Mouse (Mus musculus) mature B cell (primary cell): ENCODE results near the gene Chfr.

Experiments
- in situ Hi-C: fragments of 300-500 bp; cut with MboI; formaldehyde crosslinking; loops from 2 replicates; pipeline ENCODE4 v1.14.3; 2019

Gene Chfr

DNA sequence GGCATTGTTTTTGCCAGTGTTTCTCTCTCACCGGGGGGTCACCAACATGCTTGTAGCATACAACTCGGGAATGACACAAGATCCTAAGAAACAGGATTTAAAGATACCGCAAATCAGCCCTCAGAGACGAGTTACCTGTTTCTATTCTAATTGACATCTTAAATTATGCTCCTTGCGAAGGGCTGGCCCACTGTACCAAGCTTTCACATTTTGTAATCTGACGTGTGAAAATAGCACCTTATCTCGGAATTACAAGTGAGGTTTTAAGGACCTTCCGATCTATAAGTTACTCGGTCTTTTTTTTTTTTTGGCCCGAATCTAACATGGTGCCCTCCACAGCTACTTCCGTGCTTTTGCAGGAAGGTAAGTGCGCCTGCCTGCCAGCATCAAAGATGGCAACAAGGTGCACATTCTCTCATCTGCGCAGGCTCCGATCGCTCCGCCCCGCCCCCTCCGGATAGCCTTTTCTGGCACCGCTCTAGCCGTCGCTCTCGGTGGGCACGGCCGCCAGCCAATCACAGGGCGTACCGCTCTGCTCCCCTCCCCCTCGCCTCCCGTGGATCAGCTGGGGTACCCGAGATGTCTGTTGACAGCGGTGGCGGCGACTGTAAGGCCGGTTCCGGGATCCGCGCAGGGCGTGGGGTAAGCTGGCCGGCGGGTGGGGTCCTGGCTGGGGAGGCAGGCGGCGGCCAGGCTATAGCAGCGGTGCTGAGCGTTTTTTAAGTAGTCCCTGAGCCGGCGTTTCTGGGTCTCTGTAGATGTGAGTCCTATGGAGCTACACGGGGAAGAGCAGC, at the start of gene Chfr:
TSS of gene Chfr (plus strand) at position 550 of the 794 bp plus-strand sequence.
- in situ Hi-C loops, result no loop called here

DNA sequence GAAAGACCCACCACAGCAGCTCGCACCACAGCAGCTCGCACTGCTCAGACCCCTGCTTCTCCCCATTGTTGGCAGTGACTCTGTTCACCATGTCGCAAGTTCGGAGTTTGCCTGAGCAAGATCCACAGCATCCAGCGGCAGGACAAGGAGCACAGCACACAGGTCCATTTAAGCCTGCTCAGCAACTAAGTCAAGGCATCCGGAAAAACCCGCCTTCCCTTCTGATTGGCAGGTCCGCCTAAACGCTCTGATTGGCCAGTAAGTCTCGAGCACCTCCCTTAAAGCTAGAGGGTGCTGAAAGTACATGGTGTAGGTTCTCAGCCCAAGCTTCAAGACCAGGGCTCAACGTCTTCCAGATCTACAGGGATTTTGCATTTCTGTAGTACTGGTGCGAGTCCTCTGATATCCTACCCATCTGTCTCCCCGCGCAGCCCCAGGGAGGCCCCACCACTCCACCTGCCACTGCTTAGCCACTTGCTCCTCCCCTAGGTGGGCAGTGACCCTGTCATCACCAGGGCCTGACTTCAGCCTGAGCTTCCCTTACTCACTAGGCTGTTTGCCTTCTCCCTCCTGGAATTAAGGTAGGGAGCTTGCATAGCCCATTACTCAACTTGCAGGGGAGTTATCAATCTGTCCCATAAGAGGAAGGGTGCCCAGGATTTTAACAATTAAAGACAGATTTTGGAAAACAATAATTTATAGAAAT, 49.3 kb upstream of the Chfr start:
- in situ Hi-C loops, result no loop called here

DNA sequence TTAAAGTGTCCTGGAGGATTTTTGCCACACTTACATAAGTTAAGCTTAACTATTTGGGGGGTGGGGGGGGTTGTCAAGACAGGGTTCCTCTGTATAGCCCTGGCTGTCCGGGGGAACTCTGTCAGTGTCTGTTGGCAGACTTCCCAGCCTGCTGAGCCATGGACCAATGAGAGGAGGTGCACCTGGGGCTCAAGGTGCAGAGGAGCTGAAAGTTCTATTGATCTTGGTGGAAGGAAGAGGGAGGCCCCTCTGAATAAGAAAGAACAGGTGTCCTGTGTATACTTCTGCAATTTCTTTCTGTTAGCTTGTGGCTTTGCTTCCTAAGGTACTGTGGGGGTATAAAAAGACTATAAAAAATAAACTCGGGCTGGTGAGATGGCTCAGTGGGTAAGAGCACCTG, 44.1 kb upstream of the Chfr start:
- in situ Hi-C loops, result no loop called here

DNA sequence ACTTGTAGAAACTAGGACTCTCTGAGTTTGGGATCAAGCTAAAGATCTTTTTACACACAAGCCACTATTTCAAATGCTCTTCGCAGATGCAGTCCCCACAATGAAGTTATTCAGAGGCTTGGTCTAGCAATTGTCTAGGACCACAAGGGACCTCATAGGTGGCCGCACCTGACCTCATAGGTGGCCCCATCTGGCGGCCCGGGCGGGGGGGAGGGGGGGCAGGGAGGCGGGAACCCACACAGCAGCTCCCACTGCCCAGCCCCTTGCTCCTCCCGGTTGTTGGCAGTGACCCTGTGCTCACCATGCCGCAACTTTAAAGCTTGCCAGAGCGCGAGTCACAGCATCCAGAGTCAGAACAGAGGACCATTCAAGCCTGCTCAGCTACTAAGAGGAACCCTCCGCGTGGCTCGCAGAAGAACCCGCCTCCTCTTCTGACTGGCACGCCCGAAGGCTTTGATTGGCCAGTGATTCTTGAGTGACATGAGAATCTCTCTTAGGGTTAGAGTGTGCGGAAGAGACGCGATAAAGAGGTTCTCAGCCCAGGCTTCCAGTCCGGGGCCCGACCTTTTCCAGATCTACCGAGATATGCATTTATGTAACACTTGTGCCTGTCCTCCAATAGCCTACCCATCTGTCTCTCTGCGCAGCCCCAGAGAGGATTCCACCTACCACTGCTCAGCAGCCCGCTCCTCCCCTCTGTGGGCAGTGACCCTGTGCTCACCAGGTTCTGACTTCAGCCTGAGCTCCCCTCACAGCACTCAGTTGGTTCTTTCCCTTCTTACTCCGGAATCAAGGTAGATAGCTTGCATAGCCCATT, 41.4 kb upstream of the Chfr start, which contains the start of gene Gm35315:
TSS of gene Gm35315 (minus strand) at position 391 of the 817 bp plus-strand sequence.
- in situ Hi-C loops, result no loop called here

DNA sequence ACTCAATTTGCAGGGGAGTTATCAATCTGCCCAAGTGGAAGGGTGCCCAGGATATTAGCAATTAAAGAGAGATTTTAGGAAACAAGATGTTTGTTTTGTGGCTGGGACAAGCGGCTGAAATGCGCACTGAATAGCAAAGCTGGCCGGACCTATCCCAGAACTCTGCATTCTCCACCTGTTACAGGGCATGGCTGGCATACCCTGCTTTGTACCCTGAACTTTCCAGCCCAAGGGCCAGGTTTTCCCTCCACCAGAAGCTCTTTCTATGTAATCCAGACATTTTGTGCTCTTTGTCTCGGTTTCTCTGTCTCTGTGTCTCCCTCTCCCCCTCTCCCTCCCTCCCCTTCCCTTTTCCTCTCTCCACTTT, 40.8 kb upstream of the Chfr start:
- in situ Hi-C loops, result no loop called here

DNA sequence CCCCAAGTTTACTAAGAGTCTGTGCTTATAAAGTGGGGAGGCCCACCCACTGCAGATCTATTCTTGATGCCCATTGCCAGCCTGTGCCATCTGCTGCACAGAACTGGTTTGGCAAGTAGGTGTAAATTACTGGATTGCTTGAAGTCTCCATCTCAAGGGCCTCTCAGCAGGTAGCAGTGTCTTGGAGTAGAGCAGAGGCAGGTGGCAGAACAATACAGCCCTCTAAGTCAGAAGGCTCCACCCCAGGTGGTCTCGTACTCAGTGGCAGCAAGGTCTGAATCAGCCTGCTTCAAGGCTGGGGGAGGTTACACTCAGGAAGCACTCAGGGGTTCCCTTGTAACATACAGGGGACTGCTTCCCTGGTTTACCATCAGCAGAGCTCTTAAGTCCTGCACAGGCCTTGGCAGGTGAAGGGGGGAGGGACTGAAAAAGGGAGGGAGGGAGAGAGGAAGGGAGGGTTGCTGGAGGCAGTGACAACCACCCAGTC, 36.6 kb upstream of the Chfr start:
- in situ Hi-C loops, result no loop called here

DNA sequence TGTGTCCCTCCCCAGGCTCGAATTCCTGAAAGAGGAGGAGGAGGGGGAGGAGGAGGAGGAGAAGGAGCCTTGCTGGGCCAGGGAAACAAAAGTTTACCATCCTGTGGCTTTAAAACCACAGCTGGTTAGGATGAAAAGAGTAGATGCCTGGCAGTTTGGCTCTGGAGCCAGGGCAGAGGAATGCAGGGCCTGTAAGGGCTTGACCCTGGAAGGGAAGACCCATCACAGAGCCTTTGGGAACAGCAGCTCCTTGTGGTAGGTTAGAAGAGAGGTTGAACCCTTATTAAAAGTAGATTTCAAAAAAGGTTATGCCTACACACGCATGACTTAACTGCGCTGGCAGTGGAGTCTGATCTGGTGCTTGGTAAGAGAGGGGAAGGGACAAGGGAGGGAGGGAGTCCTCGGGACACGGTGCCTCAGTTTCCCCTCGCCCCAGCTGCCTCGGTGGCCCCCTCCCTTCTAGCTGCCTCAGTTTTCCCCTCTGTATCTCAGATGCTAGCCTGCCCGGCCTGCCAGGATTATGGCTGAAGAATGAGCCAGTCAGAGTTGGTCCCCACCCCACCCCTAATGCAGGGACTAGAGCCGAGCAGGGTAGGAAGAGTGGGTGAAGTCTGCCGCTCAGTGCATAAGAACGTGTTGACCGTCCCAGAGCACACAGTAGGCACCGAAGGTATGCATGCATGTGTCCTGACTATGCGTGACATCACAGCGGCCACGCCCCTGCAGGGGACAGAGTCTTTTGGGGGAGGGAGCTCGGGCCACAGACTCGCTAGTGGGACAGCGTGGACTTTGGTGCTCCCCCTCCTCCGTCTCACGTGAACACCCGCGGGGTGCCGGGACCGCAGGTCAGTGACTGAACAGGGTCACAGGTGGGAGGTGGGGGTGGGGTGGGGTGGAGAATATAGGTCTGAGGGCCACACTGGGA, 35.7 kb upstream of the Chfr start, which contains the start of gene Plcxd1:
TSS of gene Plcxd1 (plus strand) at position 314 of the 925 bp plus-strand sequence.
- in situ Hi-C loops, result loop anchor here (10.0 kb wide), 1 partner anchor 545 kb away; the partner anchor contains the start of gene Crlf2

DNA sequence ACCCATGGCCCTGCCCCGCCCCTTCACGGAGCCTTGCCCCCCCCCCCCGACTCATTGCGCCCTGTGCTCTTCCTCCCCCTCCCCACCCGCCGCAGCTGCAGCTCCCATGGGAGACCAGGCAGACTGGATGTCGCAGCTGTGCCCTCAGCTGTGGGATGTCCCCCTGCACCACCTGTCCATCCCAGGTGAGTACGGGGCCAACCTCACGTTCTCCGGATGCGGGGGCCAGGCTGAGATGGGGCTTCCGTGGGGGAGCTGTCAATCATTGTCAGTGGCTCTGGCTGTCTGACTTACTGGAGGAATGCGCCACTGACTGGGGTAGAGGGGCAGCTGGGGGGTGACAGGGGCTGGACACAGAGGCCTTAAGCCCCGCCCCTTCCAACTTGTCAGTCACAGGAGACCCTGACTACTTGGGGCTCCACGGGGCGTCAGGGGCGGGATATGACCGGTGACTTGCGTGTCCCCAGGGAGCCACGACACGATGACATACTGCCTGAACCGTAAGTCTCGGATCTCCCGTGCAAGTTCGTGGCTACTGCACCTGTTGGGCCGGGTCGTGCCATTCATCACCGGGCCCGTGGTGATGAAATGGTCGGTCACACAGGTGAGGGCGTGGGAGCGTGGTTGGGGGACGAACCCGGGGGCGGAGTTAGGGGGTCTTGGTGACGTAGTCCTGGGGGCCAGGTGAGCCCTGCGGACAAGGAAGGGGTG, 34.6 kb upstream of the Chfr start:
- in situ Hi-C loops, result loop anchor here (10.0 kb wide), 1 partner anchor 546 kb away; the partner anchor contains the start of gene Crlf2

DNA sequence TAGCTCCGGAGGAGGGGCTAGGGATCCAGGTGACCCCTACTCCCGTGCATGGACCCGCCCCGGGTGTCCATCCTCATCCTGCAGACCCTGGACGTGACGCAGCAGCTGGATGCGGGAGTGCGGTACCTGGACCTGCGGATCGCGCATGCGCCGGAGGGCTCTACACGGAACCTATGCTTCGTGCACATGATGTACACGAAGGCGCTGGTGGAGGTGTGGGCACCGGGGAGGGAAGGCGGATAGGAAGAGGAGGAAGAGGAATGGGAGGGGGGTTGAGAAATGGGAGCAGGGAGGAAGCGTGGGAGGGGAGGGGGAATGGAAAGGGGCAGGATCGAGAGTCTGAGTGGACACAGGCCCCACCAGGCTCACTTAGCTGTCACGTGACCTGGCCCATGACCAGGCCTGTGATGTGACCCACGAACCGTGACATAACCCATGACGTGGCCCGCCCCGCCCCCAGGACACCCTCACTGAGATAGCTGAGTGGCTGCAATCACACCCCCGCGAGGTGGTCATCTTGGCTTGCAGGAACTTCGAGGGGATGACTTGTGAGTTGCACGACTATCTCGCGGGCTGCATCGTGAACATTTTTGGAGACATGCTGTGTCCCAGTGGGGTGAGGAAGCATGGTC, 33.8 kb upstream of the Chfr start:
- in situ Hi-C loops, result loop anchor here (10.0 kb wide), 1 partner anchor 547 kb away; the partner anchor contains the start of gene Crlf2

DNA sequence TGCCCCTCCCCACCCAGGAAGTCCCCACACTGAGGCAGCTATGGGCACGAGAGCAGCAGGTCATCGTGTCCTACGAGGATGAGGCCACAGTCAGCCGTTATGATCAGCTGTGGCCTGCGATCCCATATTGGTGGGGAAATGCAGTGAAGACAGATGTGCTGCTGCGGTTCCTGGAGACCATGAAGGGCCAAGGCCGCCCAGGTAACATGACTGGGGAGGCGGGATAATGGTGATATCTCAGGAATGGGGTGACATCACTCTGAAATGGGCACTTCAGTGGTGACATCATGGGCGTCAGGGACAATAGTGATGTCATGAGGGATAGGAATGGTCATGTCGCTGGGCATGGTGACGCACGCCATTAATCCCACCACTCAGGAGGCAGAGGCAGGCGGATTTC, 33.2 kb upstream of the Chfr start:
- in situ Hi-C loops, result loop anchor here (10.0 kb wide), 1 partner anchor 548 kb away; the partner anchor contains the start of gene Crlf2

DNA sequence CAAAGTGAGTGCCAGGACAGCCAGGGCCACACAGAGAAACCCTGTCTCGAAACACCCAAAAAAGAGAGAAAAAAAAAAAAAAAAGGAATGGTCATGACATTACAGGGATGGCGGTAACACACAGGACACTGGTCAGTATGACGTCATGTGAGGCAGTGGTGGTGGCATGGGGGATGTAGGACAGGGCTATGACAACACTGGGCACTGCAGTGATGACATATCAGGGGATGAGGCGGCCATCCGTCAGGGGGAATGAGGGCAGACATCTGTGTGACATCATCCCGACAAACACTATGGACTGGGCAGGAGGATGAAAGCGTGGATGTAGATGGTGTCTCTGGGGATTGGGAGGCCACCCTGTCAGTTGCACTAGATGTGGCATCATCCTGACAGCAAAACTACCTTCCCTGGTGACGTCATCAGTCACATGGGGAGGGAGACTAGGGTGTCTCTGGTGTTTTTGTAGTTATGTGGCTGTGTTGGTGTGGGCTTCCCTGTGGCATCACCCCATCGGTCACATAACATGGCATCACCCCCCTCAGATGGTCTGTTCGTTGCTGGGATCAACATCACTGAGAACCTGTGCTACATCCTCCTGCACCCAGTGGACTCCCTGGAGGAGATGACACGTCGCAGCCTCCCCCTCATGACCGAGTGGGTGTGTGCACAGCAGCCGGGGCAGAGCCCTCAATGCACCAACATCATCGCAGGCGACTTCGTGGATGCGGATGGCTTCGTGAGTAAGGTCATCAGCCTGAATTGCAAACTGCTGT, 32.6 kb upstream of the Chfr start:
- in situ Hi-C loops, result loop anchor here (10.0 kb wide), 1 partner anchor 548 kb away; the partner anchor contains the start of gene Crlf2

DNA sequence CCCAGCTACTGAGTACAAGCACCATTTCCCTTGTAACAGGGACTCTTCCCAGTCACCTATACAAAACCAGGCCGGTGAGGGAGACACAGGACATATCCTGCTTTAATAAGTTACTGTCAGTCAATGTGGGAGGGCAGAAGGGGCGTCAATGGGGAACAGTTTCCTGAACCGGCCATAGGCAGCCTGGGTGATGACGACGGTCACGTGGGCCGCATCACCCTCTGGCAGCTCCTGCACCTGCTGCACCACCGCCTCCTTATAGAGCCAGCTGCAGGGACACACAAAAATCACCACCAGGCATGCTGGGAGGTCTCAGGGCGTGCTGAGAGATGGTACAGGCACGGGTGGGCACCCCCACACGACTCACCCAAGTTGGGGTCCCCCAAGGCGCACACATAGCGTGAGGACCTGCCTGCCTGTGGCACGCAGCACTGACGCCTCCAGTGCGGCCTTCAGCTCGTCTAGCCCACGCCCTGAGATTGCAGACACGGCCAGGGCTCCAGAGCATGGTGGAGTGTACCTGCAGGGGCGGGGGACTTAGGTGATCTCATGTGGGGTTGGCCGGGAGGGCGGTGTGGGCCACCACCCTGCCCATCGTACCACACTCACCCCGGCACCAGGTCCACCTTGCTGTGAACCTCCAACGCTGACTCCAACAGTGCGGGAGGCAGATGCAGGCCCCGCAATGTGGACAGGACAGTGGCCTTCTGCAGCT, 31.6 kb upstream of the Chfr start:
- in situ Hi-C loops, result loop anchor here (10.0 kb wide), 1 partner anchor 549 kb away; the partner anchor contains the start of gene Crlf2

DNA sequence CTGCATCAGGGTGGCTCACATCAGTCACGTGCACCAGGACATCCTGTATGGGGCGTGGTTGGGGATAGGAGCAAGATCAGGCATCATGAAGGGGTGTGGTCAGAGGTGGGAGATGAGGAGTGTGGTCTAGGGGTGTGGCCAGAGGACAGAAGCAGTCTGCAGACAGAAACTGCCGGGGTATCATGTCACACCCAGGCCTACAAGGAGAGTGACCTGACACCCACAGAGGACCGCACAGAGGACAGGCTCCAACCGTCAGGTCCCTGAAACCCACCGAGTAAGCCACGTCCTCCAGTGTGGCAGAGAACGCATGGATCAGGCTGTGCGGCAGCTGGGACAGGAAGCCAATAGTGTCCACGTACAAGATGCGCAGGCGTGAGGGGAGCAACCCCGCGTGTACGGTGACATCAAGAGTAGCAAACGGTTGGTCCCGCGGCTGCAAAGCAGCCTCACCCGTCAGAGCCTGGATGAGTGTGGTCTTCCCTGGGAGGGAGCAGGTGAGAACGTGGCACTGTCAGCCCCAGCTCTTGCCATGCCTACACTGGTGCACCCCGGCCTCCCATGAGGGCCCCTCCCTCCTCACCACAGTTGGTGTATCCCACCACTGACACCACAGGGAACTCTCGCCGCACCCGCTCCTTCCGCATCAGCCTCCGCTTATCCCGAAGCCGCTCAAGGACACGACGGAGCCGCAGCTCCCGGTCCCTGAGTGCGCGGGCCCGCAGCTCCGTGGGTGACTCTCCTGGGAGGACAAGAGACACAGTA, 30.8 kb upstream of the Chfr start:
- in situ Hi-C loops, result loop anchor here (10.0 kb wide), 1 partner anchor 550 kb away; the partner anchor contains the start of gene Crlf2

DNA sequence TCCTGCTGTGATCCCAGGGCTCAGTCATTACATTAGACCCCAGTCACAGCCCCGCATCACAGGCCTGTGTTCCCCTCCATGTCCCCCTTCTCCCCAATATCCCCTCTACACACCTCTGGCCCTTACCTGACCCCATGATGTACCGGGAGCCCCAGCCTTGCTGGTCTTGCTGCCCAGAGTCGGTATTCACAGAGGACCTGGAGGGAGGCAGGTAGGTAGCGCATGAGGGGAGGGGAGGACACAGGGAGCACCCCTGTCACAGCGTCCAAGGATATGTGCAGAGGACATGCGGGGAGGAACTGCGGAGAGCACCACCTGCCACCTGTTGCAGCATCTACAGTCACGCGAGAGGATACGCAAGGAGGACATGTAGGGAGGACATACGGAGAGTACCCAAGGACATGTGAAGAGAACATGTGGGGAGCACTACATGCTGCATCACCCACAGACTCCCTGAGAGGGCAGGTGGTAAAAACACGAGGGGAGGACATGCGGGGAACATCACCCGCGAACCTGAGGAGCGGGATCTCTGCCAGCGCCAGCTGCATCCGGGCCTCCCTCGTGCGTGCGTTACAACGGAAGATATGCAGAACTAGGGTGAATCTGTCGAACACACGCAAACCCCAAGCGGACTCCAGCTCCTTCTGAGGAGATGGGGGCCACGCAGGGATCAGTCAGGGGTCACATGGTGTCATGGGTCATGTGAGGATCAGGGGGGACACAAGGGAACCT, 29.3 kb upstream of the Chfr start:
- in situ Hi-C loops, result loop anchor here (10.0 kb wide), 1 partner anchor 552 kb away; the partner anchor contains the start of gene Crlf2

DNA sequence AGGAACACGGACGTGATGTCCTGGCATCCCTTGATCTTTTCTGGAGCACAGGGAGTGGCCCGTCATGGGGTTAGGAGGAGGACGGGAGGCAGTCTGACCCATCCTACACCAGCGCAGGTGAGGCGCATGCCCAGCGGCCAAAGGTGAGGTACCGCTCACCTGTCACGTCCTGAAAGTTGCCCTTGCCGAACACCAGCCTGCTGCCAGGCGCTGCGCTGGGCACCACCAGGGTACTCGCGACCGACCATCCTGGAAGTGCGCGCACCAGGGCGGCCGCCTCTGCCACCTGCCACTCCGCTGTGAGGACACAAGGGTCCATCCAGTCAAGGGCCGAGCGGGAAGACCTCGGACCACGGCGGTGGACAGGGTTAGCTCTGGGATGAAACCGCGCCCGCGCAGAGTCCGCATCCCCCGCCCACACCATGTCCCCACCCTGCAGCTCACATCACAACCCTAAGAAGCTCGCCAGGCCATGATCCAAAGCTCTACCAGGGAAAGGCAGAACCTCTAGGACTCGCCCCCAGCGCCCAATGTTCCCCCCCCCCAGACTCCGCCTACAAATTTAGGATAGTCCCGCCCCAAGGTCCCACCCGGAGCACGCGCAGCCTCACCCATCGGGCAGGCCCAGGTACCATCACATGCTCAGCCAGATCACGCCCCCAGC, 28.6 kb upstream of the Chfr start:
- in situ Hi-C loops, result loop anchor here (10.0 kb wide), 1 partner anchor 552 kb away; the partner anchor contains the start of gene Crlf2
